Mouse (Mus musculus) hindbrain, postnatal 0 days (tissue): ENCODE measurements around the gene Pcnt. TPM values are rescaled to one million over a fixed set of nuclear protein-coding genes. Genes with fewer than 3 reads are reported as not detected.

Source experiments
- ATAC-seq: fragments of 200-750 bp; cut with Nextera tagmentation; 2 replicates; pipeline ENCODE4 v1.8.0; 2017; ENCODE audit warnings: mild to moderate bottlenecking, moderate TSS enrichment, moderate library complexity
- DNase-seq: peaks from one replicate; pipeline ENCODE4 v3.0.0-alpha.2; 2015; ENCODE audit warnings: low spot score
- H3K27ac ChIP-seq: fragments of 300-500 bp; sonication (generic); 2 replicates; pipeline ENCODE4 v1.5.1; 2014; ENCODE audit warnings: mild to moderate bottlenecking
- H3K27me3 ChIP-seq: fragments of 300-500 bp; sonication (generic); 2 replicates; pipeline ENCODE4 v1.6.1; 2014; ENCODE audit warnings: low read length, mixed read lengths; ENCODE audit not compliant: insufficient read depth
- H3K36me3 ChIP-seq: fragments of 300-500 bp; sonication (generic); 2 replicates; pipeline ENCODE4 v1.6.1; 2014; ENCODE audit warnings: low read length, mixed read lengths; ENCODE audit not compliant: insufficient read depth
- H3K4me1 ChIP-seq: fragments of 300-500 bp; sonication (generic); 2 replicates; pipeline ENCODE4 v1.6.1; 2014; ENCODE audit warnings: antibody characterized with exemption, low read length, mixed read lengths; ENCODE audit not compliant: insufficient read depth
- H3K4me2 ChIP-seq: fragments of 300-500 bp; sonication (generic); 2 replicates; pipeline ENCODE4 v1.6.1; 2014; ENCODE audit warnings: low read depth, mild to moderate bottlenecking, low read length, moderate library complexity, mixed read lengths
- H3K4me3 ChIP-seq: fragments of 300-500 bp; sonication (generic); 2 replicates; pipeline ENCODE4 v1.5.1; 2014; ENCODE audit warnings: low read length
- H3K9ac ChIP-seq: fragments of 300-500 bp; sonication (generic); replicated peaks from 2 replicates; pipeline ENCODE4 v1.6.1; 2014; ENCODE audit warnings: mild to moderate bottlenecking, low read length, moderate library complexity, mixed read lengths
- H3K9me3 ChIP-seq: fragments of 300-500 bp; sonication (generic); 2 replicates; pipeline ENCODE4 v1.6.1; 2016; ENCODE audit warnings: low read length, mixed read lengths
- CTCF ChIP-seq: IDR thresholded peaks from 2 replicates; pipeline ENCODE4 v1.5.1; 2016; ENCODE audit warnings: antibody characterized with exemption, control low read depth, low read depth
- WGBS: fragments of 180-500 bp; shearing (Covaris S2); extraction: QIAGEN DNeasy Blood & Tissue Kit; methylation state at CpG from one replicate; pipeline ENCODE4 v1.1.7; 2014; 5-methylcytosine and 5-hydroxymethylcytosine counted together
- polyA plus RNA-seq: library from polyadenylated mRNA; unstranded; fragments of >200 nt; fragmentation: Nextera tagmentation; extraction: Ambion mirVana; gene quantifications from 2 replicates; pipeline ENCODE4 v1.2.1, GENCODE M21; 2015
- total RNA-seq: library from RNA; depleted of rRNA; stranded (reverse); fragments of >200 nt; gene quantifications from 2 replicates; pipeline ENCODE4 v1.2.3, GENCODE M21; 2014; rRNA removed

Gene Pcnt
- total RNA-seq (9.7 and 10.1 TPM in 2 replicates), polyA plus RNA-seq (4.8 and 5.4 TPM in 2 replicates)

GRCm38 (mm10) chr10:76442178-76443088, at the start of gene Pcnt:
Gene Pcnt, minus strand, starts transcription at chr10:76442786.
- H3K9me3 ChIP-seq: no peaks in the 10 kb centered on the region
- peak within 1 kb of the TSS; percentile 94 for H3K27ac ChIP-seq
- H3K27me3 ChIP-seq: no peaks in the 10 kb centered on the region
- WGBS: under 1% methylated on average over 78 of the region's 78 CpGs
- peak within 1 kb of the TSS; percentile 78 for H3K4me2 ChIP-seq
- ATAC-seq (peak; percentile 99), DNase-seq (peak; percentile 99)
- no peaks in the 10 kb centered on the region for H3K4me1 ChIP-seq
- H3K9ac ChIP-seq: peak within 1 kb of the TSS; percentile 68
- peaks cover 9% of the 10 kb centered on the region; the same call in 1 of the 2 replicates for H3K36me3 ChIP-seq
- TF ChIP-seq CTCF: peak; percentile 83
- peak within 1 kb of the TSS; percentile 95 for H3K4me3 ChIP-seq

- no peak for DNase-seq
- Histone ChIP-seq H3K27ac (no peak overlapping the region), H3K4me3 (no peak overlapping the region), H3K9ac (no peak overlapping the region), H3K4me1 (no peaks in the 10 kb centered on the region), H3K36me3 (peaks cover 80% of the 10 kb centered on the region), H3K27me3 (no peaks in the 10 kb centered on the region), H3K9me3 (no peaks in the 10 kb centered on the region), H3K4me2 (no peak overlapping the region)
- WGBS: 97% methylated on average over 15 of the region's 15 CpGs
- TF ChIP-seq CTCF: no peak
- ATAC-seq: no peak
Observed at GRCm38 (mm10) chr10:76489205-76489604, 46.6 kb upstream of the Pcnt start.

- DNase-seq (no peak), ATAC-seq (no peak)
- no peaks in the 10 kb centered on the region for H3K4me1 ChIP-seq
- 95% methylated on average over 8 of the region's 8 CpGs for WGBS
- H3K4me2 ChIP-seq: no peak overlapping the region
- no peaks in the 10 kb centered on the region for H3K27me3 ChIP-seq
- no peak overlapping the region for H3K9ac ChIP-seq
- no peak for TF ChIP-seq CTCF
- peaks cover 80% of the 10 kb centered on the region for H3K36me3 ChIP-seq
- H3K4me3 ChIP-seq: no peak overlapping the region
- H3K27ac ChIP-seq: no peak overlapping the region
- no peaks in the 10 kb centered on the region for H3K9me3 ChIP-seq
Observed at GRCm38 (mm10) chr10:76488265-76488664, 45.7 kb upstream of the Pcnt start.

- no peaks in the 10 kb centered on the region for H3K27me3 ChIP-seq
- H3K36me3 ChIP-seq: peaks cover 87% of the 10 kb centered on the region
- no peak overlapping the region for H3K27ac ChIP-seq
- ATAC-seq (no peak), DNase-seq (no peak)
- H3K9ac ChIP-seq: no peak overlapping the region
- no peaks in the 10 kb centered on the region for H3K4me1 ChIP-seq
- H3K9me3 ChIP-seq: no peaks in the 10 kb centered on the region
- WGBS: 98% methylated on average over 2 of the region's 2 CpGs
- no peak overlapping the region for H3K4me3 ChIP-seq
- TF ChIP-seq CTCF: no peak
- no peak overlapping the region for H3K4me2 ChIP-seq
Observed at GRCm38 (mm10) chr10:76486302-76486701, 43.7 kb upstream of the Pcnt start.

GRCm38 (mm10) chr10:76481480-76481879, 38.9 kb upstream of the Pcnt start:
- DNase-seq (no peak), ATAC-seq (no peak)
- no peak overlapping the region for H3K9ac ChIP-seq
- no peaks in the 10 kb centered on the region for H3K4me1 ChIP-seq
- no peak overlapping the region for H3K27ac ChIP-seq
- H3K36me3 ChIP-seq: peaks cover 81% of the 10 kb centered on the region
- TF ChIP-seq CTCF: no peak
- H3K4me3 ChIP-seq: no peak overlapping the region
- no peak overlapping the region for H3K4me2 ChIP-seq
- WGBS: 94% methylated on average over 6 of the region's 6 CpGs
- H3K9me3 ChIP-seq: no peaks in the 10 kb centered on the region
- H3K27me3 ChIP-seq: no peaks in the 10 kb centered on the region

- Histone ChIP-seq H3K27ac (no peak overlapping the region), H3K36me3 (peaks cover 78% of the 10 kb centered on the region), H3K4me2 (no peak overlapping the region), H3K27me3 (no peaks in the 10 kb centered on the region), H3K9me3 (no peaks in the 10 kb centered on the region), H3K4me3 (no peak overlapping the region), H3K4me1 (no peaks in the 10 kb centered on the region), H3K9ac (no peak overlapping the region)
- ATAC-seq (no peak), DNase-seq (no peak)
- WGBS: 89% methylated on average over 11 of the region's 13 CpGs
- TF ChIP-seq CTCF: no peak
Observed at GRCm38 (mm10) chr10:76480851-76481250, 38.3 kb upstream of the Pcnt start.

- WGBS: 89% methylated on average over 5 of the region's 5 CpGs
- H3K4me1 ChIP-seq: no peaks in the 10 kb centered on the region
- no peaks in the 10 kb centered on the region for H3K27me3 ChIP-seq
- ATAC-seq (no peak), DNase-seq (no peak)
- H3K4me3 ChIP-seq: no peak overlapping the region
- H3K9me3 ChIP-seq: no peaks in the 10 kb centered on the region
- H3K9ac ChIP-seq: no peak overlapping the region
- H3K27ac ChIP-seq: no peak overlapping the region
- peaks cover 38% of the 10 kb centered on the region for H3K36me3 ChIP-seq
- TF ChIP-seq CTCF: no peak
- H3K4me2 ChIP-seq: no peak overlapping the region
Observed at GRCm38 (mm10) chr10:76473759-76474158, 31.2 kb upstream of the Pcnt start.
